Mouse (Mus musculus) right cerebral cortex, postnatal 10 days (tissue): ENCODE measurements around the gene Nsun6.
A peak's percentile ranks its signal among the peaks of the same experiment; 100 is the strongest.

Source experiments
- DNase-seq, 2 experiments: peaks; one replicate each; pipeline ENCODE4 v3.0.0; 2021; ENCODE audit warnings: low spot score in 2 of 2

The Nsun6 gene

DNA sequence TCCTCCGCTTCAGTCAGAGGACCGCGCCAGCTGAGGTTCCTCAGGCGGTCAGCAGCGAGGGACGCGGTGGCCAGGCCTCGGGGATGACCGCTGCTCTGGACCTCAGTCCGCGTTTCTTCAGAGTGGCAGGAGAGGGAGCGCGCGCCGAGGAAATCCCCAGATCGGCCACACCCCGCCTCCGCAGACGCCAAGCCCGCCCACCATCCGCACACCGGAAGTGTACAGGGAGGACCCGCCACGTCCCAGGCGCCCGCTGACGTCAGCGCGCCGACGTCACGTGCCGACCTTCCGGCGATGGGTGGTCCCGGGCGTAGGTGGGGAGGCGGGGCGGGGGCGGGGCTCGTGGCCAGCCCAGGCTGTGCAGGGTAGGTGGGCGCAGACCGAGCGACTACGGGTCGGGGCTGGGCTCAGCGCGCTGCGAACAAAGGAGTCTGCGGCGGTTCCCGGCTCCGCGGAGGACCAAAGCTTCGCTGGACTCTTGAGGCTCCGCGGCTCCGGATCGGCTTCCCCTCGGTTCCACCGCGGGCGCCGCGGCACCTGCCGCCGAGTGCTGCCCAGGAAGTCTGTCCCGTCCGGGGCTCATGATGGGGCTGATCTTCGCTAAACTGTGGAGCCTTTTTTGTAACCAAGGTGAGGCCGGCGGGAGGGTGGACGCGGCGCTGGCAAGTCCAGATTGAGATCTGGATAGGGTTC lies at the start of gene Nsun6:
Gene Nsun6 (minus strand): TSS at position 125 of the 693 bp plus-strand sequence.
- DNase-seq = peak; percentile 98

DNA sequence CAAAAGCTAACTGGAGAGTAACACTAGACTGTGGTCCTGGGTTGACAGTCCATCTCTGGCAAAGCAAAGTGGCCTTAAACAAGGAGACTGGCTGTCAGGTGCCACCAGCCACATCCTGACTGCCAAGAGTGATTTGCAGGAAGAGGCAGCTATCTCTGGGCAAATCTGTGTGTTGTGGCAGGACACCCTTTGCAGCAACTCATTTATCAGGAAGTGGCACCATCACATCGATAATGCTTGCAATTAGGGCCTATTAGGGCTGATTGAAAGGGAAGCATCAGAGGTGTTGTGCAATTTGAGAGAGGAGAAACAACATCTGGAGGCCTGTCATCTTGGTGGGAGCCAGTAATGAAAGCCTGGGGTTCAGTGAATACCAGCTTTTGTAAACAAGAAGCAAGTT lies 49.5 kb upstream of the Nsun6 start:
- DNase-seq = no peak

DNA sequence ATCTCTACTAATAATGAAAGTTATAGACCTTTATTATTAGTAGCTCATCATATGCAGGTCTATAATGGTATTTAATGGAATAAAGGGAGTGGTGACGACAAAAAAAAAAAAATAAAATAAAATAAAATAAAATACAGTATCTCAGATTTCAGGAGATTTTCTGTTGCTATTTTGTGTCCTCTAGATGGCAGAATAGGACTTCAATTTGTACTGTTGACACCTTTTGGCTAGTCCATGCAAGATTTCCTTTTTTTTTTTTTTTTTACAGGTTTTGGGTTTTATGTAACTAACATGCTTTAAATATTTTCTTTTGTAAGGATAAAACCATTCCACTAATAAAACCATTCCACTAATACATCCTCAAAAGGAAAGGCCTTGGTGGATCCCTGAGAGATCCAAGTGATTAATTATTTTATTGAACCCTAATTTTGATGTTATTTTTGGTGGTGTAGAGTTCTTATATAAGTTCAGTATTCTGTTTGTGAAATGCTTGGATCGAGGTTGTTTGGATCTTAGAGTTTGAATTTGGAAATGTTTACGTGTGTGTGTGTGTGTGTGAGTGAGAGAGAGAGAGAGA lies 41.7 kb upstream of the Nsun6 start:
- DNase-seq = no peak

DNA sequence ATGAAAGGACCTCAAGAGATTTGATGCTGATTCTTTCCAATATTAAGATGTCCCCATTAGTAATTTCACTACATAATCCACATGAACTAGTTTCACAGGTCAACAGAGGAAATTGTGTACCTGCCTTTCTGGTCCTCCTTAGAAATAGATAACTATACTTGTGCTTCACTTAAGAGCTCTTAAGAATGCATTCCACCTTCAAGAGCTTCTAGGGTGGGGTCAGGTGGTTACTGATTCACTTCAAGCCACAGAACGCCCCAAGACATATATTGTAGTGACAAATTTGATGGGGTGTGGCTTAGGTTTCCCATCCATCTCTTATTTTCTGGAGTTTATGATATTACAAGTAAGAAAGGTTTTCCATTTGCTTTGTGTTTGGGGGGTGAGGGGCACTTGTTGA lies 32.4 kb upstream of the Nsun6 start:
- DNase-seq = no peak

DNA sequence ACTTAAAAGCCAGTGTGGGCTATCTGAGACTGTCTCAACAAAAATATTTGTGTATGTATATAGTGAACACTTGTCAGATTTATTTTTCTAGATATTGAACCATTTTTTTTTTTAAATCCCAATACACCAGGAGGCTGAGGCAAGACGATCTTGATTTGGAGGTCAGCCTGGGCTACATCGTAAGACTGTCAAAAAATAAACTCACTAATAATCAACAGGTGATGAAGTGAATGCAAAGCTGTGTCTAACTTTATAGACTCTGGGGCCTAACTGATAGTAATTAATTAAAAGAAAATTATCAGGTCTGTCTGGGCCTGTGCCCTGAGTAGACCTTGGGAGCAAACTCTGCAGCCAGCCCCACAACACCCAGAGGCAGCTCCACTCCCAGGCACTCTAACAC lies 28.8 kb upstream of the Nsun6 start:
- DNase-seq = no peak

DNA sequence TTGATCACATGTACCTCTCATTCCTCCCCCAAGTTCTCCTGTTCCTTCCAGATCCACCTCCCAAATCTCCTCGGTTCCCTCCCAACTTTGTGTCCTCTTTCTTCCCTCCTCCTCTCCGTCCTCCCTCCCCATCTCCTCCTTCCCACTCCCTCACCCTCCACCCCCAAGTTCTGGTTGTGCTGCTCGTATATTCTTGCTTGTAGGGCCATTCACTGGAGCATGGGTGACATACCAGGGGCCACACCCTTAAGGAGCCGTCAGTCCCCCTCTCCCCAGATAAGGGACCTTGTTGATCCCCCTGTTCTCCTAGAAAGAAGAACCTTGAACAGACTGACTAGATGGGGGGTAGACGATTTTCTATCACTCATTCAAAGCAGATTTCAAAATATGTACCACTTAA lies 12.2 kb upstream of the Nsun6 start:
- DNase-seq = no peak

DNA sequence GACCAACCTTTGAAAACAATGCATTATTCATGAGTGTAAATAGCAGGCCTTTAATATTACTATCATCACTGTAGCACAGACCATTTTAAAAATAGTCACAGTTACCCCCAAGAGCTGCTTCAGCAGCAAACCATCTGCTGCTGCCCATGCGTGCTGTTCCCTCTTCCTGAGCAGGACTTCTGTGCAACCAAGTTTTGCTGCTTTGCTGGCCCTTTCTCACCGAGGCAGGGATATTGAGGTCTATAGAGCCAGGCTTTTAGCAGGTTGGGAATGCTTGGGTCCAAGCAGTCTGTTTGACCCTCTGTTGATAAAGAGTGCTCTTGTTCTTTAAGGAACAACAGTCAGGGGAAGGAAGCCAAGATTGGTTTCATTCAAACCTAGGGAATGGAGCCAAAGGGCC lies 10.6 kb upstream of the Nsun6 start:
- no peak for DNase-seq

DNA sequence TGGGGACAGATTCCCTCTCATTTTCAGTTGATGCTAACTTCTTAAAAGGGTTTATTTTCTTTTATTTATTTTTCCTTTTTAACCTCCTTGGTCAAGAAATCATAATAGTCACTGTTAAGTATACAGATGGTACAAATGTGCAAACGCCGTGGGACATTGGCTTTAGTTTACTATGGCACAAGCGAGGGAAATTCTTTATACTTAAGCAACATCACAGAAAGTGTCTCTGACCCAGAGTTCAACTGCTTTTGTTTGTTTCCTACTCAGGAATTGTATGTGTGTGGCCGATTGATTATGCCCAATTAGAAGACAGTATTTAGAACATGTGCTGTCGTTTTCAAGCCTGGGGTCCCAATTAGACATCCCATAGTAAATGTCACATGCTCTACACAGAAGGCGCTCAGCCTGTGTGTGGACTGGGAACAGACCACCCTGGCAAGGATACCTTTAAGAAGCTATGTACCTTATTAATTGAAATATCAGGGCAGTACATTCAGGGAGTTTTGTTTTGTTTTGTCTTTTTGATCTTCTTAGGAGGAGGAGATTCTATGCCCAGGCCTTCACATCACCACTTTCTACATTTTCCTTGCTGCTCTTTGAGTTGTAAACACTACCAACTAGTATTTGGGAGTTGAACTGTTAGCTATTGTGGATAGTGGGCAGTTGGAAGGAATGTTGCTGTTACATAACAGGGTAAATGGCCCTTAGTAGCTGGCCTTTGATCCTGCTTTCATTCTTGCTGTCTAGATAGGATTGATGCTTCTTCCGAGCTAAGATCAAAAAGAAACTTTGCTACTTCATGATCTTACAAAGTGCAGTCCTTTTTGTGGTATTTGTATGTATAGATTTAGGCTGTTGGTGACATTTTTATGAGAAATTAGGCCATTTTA lies 9.8 kb upstream of the Nsun6 start:
- DNase-seq = no peak

DNA sequence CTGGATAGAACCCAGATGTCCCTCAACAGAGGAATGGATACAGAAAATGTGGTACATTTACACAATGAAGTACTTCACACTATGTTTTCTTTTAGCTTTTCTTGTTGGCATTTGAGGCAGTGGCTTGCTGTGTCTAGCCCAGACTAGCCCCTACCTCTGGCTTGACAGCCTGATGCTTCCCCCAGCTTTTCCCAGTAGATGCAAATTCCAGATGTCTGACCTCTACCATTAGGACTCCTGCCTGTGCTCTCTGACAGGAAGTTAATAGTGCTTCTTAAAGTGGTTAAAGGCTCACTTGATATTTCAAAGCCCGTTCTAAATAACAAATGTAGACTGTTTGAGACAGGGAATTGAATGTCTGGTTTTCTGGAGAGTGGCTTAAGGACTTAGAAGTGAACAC lies 8.9 kb upstream of the Nsun6 start:
- DNase-seq = no peak

DNA sequence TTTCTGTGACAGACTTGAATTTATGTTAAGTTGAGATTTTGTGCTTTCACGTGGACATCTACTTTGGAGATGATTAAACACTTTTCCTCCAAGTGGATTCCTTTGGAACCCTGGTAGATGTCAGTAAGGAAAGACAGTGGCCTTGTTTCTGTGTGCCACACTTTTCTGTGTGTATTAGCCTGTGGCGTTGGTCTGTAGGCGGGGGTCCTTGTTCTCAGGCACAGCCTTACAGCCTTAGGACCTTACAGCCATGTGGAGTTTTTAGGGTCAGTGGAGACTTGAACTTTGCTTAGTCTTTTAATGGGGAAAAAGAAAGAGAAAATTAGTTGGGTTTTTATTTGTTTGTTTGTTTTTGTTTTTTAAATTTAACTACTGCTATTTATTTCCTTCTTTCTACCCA lies 6.0 kb upstream of the Nsun6 start:
- no peak for DNase-seq

DNA sequence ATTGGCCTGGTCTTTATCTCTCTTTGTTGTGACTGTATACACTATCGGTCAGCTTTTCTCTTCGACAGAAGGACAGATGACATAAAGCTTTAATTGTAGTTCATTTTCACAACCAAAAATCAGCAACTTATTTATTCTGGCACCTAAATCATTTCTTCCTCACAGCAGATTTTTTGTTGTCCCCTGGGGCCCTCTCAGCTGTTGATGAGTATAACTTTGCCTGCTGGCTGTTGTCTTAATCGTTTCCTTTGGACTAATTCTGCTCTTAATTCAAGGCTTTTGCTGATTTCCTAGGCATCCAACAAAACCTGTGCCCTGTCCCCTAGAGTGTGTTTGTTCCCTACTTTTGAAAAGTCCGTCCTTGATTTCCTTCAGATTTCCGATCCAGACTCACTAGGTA lies 3.4 kb upstream of the Nsun6 start:
- DNase-seq = no peak

DNA sequence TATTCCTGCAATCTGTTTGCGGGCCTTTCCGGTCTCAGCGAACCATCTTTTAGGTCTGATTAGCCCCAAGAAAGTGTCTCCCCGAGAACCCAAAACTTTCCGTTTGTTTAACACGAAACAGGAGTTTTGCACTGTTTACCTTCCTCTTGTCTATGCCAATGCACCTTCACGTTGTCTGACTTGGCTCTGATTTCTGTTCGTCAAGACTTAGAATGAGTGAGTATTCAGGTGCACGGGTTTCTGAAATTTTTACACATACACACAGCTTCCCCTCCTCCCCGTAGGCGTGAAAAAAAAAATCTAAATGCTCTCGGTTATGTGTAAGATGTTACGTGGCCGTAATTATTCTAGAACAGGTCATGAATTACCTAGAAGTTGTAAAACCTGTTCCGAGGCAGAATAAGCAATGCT lies 877 bp upstream of the Nsun6 start:
- DNase-seq = no peak

DNA sequence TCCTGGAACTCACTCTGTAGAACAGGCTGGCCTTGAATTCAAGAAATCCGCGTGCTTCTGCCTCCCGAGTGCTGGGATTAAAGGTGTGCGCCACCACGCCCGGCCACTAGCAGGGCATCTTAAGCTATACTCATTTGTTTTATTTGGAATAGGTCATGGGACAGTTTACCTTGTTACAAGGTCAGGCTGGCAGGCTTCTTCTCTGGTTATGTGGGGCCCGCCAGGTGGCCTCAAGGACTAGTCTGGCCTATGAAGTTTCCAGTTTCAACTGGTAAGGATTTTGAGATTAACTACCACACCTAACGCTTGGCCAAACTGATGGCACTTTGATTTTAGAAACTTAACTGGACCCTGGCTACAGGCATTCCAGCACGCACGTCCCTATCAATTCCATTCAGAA lies 373 bp downstream of the Nsun6 start:
- no peak for DNase-seq

DNA sequence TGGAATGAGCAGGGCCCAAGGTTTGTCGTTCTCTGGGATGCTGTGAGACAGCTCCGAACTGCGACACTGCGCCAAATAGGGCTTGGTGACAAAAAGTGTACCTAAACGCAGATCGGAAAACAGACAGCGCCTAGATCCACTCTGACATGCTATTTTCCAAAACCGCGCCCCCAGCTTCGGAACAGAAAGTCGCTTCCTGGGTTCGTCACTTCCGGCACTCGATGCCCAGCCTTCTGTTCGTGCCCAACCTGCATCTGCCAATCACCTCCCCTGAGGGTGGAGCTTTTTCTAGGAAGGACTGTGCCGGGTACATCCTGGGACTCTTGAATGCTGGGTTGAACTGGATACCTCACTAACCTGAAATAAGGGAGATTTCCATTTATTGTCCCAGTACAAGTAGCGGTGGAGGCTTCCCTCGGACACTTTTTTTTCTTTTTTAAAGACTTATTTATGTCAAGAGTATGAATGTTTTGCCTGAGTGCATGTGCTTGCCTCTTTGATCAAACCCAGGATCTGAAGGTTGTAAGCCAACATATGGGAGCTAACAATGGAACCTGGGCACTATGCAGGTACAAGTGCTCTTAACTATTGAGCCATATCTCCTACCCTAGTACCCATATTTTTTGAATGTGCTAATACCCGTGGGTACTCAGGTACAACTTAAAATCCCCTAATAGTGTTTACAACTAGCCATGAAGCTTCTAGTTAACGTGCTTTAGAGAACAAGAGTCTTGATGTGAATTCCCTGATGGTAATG lies 5.6 kb downstream of the Nsun6 start, which contains the start of gene Arl5b:
Gene Arl5b (plus strand): TSS at position 279 of the 757 bp plus-strand sequence.
- peak; percentile 97 to 98 for DNase-seq

DNA sequence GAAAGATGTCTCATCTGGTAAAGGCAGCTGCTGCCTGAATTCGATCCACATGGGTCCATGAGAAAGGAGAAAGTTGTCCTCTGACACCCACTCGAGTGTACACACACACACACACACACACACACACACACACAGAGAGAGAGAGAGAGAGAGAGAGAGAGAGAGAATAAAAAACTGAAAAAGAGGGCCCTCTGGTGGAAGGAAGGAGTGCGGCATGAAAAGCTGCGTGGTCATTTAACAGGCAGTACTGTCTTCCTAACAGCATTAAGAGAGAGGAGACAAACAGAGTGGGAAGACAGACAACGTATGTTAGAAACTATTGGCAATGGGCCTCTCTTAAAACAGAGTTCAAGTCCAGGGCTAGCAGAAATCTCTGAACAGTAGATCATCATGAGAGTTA lies 14.5 kb downstream of the Nsun6 start:
- DNase-seq = peak in 1 of 2 experiments; percentile 34

DNA sequence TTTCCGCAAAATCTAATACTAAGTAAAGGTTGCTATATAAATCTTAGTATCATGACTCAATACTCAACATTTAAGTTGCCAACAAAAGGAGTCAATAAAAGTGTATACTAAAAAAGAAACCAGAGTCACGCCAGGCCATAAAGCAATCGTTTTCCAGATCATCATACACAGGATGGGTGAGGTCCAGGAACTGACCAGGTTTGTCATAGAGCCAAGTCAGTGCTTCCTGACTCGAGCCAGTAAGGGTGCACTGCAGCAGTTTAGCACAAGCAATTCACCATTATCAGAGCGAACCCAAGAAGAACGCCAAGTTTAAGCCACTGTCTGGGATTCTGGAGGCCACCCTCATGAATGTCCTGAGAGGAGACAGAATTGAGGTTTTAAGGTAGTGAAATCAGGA lies 16.2 kb downstream of the Nsun6 start:
- no peak for DNase-seq

DNA sequence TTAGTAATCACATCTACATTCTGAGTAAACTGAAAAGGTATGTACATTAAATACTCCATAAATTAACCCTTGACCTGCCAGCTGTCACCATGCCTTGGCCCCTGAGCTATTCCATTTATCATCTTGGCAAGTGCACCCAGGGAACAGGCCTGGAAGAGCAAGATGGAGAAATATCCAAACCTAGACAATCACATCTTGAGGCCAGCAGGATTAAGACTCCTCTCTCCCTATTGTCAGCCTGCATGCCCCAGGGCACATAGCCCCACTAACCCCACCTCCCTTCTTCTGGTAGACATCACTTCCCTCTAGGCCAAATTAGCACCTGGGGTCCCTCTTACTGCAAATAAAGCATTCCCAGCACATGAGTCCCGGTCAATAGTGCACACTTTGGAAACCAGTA lies 27.1 kb downstream of the Nsun6 start:
- no peak for DNase-seq

DNA sequence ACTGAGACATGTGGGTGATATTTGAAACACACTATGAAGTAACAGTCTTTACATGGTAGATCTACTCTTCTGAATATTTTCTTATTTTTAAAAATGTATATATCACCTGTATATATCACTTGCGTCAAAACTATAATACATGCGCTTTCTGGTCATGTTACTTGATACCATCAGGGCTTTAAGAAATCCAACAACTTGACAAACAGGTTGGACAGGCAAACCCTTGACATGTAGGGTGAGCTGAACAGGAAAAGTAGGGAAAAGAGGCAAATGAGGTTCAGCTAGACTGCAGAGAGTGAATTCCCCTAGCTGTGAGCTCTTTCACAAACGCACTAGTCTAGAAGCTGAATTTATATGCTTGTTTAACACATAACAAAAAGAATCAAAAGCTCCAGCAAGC lies 28.1 kb downstream of the Nsun6 start:
- DNase-seq = no peak

DNA sequence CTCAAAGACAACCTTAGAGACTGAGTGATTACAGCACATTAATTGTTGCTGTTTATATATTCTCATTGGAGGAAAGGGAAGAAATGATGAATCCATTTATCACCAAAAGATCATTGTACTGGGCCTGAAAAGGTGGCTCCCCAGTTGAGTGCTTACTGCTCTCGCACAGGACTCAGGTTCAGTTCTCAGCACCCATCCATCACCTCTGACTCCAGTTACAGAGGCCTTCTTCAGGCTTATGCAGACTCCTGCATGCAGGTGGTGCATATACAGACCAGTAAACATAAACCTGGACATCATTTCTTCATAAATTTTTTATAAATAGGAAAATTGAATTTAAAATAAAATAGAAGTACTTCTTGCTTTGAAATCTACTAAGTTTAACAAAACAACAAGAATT lies 46.8 kb downstream of the Nsun6 start:
- no peak for DNase-seq

DNA sequence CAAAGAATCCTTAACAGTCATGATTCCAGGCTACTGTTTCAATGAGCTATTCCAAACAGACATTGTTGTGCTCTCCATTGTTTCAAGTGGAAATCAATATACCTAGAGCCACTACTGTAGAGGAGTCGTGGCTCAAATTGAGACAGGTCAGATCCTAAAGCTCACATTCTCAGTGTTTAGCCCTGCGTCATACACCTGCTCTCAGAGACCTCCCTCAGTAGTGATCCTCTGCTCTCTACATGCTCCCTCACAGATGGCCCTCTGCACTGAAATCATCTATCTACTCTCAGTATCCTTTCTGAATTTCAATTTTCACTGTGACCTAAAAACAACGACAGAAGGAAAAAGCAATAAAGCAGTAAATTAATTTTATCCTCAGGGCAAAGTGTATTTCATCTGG lies 47.3 kb downstream of the Nsun6 start:
- DNase-seq = no peak

DNA sequence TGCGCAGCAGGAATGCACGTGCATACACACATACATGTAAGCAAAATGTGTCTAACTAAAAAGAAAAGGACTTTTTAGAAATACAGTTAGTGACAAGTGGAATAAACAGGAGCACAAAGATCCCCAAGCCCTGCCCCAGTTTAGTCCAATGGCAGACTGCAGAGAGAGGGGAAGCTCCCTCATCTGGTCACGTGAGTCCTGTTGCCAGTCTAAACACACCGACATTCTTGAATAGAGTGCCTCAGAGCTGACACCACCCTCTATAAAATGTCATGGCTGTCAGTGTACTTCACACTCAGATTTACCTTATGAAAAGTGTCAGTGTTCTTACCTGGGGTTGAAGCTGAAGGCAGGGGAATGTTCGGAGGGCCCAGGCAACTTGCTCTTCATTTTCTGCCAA lies 57.0 kb downstream of the Nsun6 start:
- DNase-seq = no peak

DNA sequence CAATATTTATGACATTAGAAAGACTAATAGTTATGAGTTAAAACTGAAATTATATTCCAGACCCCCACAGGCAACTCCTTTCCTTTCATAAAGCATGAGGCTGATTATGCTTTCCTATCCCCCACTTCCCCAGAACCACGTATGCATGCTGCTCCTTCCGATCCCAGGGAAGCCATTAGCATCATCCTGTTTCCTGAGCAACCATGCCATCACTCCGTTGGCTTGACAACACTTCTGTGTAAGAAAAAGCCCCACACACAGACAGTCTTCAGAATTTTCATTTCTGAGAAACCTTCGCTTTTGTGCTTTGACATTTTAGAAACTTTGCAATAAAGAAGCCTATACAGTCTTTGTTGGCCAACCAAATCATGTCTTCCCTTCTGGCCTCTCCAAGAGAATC lies 58.8 kb downstream of the Nsun6 start:
- DNase-seq = peak; percentile 50 to 64
